Mouse (Mus musculus) spleen, postnatal 4 days (tissue): ENCODE results near the gene AL731706.2.
"Not testable (repeated sequence)": the region's sequence is repeated elsewhere in the genome, so short reads cannot be mapped to it uniquely, and the experiment has no call there.

Experiments used
- DNase-seq, 2 experiments: peaks; one replicate each; pipeline ENCODE4 v3.0.0; 2022; ENCODE audit warnings: low spot score in 2 of 2

AL731706.2 gene

DNA sequence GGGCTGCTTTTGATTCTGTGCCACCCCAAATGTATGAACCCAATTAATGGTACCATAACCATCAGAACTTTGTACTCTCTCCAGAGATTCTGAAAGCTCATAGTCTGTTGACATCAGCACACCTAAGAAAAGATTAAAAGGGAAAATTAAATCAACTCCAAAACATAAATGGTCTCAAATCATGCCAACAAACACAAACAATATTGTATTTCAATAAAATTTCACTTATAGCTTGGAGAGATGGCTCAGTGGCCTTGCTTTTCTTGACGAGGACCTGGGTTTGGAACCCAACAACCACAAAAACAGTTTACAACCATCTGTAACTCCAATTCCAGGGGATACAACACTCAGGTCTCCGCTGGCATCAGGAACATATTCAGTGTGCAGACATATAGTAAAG lies at the start of gene AL731706.2:
Gene AL731706.2, minus strand, starts transcription at position 101 of the 400 bp plus-strand sequence.
- DNase-seq: peak in 1 of 2 experiments; percentile 6

DNA sequence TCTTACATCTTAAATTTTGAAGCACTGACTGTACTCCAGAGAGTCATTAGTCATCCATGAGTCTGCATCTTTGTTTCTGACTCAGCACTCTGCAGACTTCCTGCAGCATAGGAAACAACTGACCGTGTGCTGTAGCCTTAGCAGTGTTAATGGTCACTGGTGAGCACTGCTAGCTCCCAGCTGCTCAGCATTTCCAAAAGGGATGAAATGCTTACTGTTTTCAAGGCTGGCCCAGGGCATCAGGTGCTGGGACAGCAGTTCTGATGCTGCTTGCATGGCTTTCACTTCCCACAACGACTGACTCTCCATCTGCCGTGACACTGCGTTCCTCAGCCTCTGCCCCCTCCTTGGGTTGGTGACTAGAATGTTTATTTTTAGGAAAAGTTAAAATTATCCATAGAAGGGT lies 35.5 kb upstream of the AL731706.2 start:
- no peak for DNase-seq

- no peak for DNase-seq
Observed at GRCm38 (mm10) chr2:136920257-136920993, 34.9 kb upstream of the AL731706.2 start.

- no peak for DNase-seq
Observed at GRCm38 (mm10) chr2:136919433-136919832, 34.0 kb upstream of the AL731706.2 start.

DNA sequence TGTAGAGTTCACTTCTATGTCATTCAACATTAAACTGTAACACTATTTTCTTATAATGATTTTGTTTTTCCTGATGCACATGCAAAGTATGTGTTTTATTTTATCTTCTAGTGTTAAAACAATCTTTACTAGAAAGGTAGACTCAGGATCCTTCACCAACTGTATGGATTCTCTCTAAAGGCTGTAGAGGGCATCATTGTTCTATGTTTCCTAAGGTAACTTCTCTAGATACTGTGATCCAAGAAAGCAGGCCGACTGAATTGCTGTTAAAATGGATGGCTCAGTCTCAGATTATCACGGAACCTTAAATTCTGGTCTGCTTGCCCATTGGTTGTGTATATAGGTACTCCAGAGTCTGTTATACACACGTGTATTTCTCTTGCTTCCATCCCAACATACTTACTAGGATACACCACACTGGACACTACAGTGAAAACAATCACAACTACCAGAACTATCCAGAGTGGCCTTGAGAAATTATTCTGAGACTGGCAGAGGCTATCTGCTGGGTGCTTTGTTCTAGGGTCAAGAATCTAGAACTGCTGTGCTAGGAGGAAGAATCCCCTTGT lies 28.9 kb upstream of the AL731706.2 start:
- no peak for DNase-seq

DNA sequence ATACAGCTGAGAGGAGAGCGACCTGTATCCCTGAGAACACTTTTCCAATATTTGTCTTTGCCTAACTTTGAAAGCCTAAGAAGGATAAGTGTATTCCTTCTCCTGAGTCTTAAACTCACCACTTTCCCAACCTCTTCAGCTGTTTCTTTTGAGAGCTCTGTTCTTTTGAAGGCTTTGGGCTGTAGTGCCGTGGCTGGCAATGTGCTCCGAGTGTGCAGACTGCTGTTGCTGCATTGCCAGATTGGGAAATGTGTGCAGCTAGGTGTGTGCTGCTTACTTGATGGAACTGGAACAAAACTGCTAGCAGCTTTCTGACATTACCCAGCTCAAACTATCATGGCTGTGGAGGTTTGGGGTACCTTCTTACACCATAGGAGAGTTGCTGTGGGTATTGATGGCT lies 27.5 kb upstream of the AL731706.2 start:
- DNase-seq: no peak

DNA sequence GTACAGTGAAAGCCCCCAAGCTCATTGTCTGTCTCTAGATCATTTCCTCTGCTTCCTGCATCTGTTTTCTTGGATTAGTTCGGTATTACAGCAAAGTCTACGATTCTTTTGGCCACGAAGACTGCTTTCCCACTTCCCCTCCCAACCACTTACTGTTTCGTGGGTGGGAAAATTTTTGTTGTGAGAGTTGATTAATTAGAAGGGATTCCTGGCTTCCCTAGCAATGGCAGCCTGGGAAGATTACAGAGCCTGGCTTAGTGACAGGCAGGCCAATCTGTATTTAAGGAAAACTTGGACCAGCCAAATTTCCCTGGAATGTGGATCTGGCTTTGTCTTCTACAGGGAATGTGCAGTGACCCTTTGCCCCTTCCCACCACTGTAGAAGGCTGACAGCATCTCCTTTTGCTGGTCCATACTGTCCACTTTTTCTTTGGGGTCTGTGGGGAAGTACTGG lies 26.5 kb upstream of the AL731706.2 start:
- no peak for DNase-seq

DNA sequence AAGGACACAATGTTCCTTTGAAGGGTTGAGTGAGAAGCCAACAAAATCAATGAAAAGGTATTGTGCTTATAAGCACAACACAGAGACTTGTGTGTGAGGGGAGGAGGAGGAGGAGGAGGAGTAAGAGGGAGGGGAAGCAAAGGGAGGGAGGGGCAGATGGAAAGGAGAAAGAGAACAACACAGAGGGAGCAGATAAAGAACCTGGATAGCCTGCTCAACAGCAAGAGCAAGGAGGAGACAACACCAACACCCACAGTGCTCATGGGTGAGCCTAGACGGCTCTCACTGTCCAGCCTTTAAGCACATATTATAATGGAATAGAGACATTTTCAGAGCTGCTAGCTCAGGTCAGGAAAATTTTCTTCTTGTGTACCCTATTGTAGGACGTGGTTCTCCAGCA lies 23.8 kb upstream of the AL731706.2 start:
- DNase-seq: no peak

GRCm38 (mm10) chr2:136908596-136908995 lies 23.1 kb upstream of the AL731706.2 start:
- DNase-seq: no peak

DNA sequence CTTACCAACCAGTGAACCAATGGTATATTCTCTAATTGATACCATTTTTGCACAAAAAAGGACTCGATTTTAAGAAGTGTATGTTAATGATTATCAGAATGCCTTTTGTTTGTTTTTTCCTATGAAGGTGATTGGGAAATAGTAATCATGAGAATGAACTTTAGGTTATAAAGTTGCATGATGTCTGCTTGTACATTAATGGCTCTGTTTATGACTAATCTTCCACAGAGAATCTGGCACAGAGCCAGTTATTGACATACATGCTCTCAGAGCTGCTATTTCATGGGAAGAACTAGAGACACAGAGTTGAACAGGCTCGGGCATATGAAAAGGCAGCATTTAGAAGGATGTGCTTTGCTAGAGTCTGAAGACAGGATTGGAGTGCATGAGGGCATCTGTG lies 10.7 kb upstream of the AL731706.2 start:
- no peak for DNase-seq

GRCm38 (mm10) chr2:136894494-136894893 lies 9.0 kb upstream of the AL731706.2 start:
- peak in 1 of 2 experiments; percentile 5 for DNase-seq

- DNase-seq: peak; percentile 91 to 92
Observed at GRCm38 (mm10) chr2:136891951-136892371, 6.5 kb upstream of the AL731706.2 start.

DNA sequence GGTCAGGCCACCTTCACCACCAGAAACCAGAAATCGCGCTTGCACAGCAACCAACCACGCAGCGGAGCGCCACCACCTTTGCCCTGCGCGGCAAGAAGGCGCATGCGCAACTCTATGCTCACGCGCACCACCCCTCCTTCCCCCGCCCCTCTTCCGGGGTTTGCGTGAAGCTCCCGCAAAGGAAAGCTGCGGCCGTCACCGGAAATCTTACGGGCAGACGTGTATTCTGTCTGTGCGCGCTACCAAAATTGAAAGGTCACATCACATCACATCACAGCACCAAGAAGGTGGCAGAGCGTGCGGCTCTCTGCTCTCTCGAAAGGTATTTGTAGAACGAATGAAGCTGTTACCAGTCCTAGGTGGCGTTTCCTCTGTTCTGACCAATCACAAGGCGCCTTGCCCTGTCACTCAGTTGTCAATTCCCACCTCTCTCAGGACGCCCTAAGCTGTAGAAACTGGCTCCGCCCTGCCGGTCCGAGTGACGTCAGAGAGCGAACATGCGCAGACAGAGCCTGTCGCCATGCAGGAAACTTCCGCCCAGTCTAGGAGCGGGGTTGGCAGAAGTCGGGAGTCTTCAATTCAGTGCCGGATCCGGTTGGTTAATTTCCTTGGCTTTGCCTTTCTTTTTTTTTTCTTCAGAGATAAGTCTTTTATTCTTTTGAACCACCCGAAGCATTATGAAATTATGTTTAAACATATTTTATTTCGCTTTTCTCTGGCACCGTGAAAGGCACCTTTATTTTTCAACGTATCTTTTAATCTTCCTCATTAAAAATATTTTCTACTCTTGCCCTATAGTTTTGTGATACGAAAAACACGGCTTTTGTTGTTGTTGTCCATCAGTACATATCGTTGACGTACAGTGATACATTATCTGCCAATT lies 5.8 kb upstream of the AL731706.2 start, which contains the start of the genes Slx4ip, AL731706.1 and Mkks:
Gene Slx4ip, plus strand, starts transcription at position 151 of the 883 bp plus-strand sequence.
Gene AL731706.1, minus strand, starts transcription at position 322 of the 883 bp plus-strand sequence.
Gene Mkks, minus strand, starts transcription at position 322 of the 883 bp plus-strand sequence.
- peak; percentile 98 for DNase-seq

DNA sequence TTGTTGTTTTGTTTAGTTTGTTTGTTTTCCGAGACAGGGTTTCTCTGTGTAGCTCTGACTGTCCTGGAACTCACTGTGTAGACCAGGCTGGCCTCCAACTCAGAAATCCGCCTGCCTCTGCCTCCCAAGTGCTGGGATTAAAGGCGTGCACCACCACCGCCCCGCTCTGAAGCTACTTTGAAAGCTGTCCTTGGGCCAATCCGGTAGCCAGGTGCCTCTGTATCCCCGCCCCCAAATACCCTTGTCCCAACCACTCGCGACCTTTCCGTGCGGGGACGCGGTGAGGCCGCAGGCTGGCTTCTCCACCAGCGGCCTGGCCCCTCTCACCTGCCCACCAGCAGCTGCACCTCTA lies 5.2 kb upstream of the AL731706.2 start:
- not testable (repeated sequence) for DNase-seq

DNA sequence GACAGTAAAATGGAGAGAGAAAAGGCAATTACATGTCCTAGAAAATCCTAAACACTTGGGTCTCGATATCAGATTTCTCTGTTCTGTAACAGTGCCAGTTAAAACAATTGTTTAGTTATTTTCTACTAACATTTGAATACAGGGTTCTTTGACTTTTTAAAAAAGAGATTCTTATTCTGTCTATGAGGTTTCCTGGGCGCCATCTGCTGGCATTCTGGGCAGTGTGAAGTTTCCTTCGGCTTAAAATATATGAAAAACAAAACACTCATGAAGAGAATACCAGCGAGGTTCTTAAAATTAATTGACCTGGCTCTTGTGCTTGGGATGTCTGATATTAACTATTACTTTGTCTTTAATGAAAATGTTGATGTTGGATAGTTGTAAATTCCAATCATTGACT lies 1.4 kb upstream of the AL731706.2 start:
- peak in 1 of 2 experiments; percentile 35 for DNase-seq

GRCm38 (mm10) chr2:136854543-136855388 lies 30.7 kb downstream of the AL731706.2 start:
- DNase-seq: no peak

GRCm38 (mm10) chr2:136850366-136850765 lies 35.1 kb downstream of the AL731706.2 start:
- no peak for DNase-seq

DNA sequence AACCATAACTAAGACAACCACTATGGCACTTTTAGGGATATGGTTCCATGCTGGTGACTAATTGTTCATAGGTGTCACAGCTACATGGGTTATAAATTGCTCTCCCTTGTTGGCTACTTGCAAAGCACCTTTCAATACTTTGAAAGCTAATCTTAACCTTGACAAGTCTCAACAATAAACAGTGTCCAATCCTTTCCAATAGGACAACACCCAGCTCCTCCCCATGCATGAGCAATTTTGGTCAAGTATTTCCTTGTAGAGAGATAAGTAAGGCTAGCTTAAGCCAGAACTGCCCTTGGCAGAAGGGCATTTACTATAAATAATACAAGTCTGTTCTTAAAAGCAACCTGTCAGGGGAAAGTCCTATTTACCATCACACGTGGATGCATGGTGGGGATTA lies 47.5 kb downstream of the AL731706.2 start:
- no peak for DNase-seq

- DNase-seq: no peak
Observed at GRCm38 (mm10) chr2:136835882-136836281, 49.6 kb downstream of the AL731706.2 start.
